Mouse (Mus musculus) liver, embryonic 13.5 days (tissue): ENCODE measurements around the gene Sytl1. TPM values are rescaled to one million over a fixed set of nuclear protein-coding genes. Genes with fewer than 3 reads are reported as not detected.
A peak's percentile ranks its signal among the peaks of the same experiment; 100 is the strongest.

ENCODE experiments used
- ATAC-seq: fragments of 200-750 bp; cut with Nextera tagmentation; 2 replicates; pipeline ENCODE4 v1.8.0; 2017; ENCODE audit warnings: low read depth, mild to moderate bottlenecking, moderate number of reproducible peaks, moderate library complexity
- DNase-seq: peaks from one replicate; pipeline ENCODE4 v3.0.0; 2022
- H3K27ac ChIP-seq: fragments of 300-500 bp; sonication (generic); 2 replicates; pipeline ENCODE4 v1.5.1; 2015; ENCODE audit warnings: moderate library complexity, mild to moderate bottlenecking, inconsistent platforms
- H3K27me3 ChIP-seq: fragments of 300-500 bp; sonication (generic); 2 replicates; pipeline ENCODE4 v1.6.1; 2015; ENCODE audit warnings: mild to moderate bottlenecking, inconsistent platforms
- H3K36me3 ChIP-seq: fragments of 300-500 bp; sonication (generic); 2 replicates; pipeline ENCODE4 v1.6.1; 2015; ENCODE audit warnings: mild to moderate bottlenecking, inconsistent platforms
- H3K4me1 ChIP-seq: fragments of 300-500 bp; sonication (generic); replicated peaks from 2 replicates; pipeline ENCODE4 v1.6.1; 2015; ENCODE audit warnings: inconsistent platforms
- H3K4me2 ChIP-seq: fragments of 300-500 bp; sonication (generic); 2 replicates; pipeline ENCODE4 v1.6.1; 2015; ENCODE audit warnings: inconsistent platforms, mild to moderate bottlenecking, moderate library complexity
- H3K4me3 ChIP-seq: fragments of 300-500 bp; sonication (generic); replicated peaks from 2 replicates; pipeline ENCODE4 v1.5.1; 2015; ENCODE audit warnings: mild to moderate bottlenecking, inconsistent platforms
- H3K9ac ChIP-seq: fragments of 300-500 bp; sonication (generic); 2 replicates; pipeline ENCODE4 v1.6.1; 2015; ENCODE audit warnings: mild to moderate bottlenecking, inconsistent platforms
- H3K9me3 ChIP-seq: fragments of 300-500 bp; sonication (generic); replicated peaks from 2 replicates; pipeline ENCODE4 v1.6.1; 2016; ENCODE audit warnings: inconsistent platforms
- WGBS: fragments of 180-500 bp; shearing (Covaris S2); methylation state at CpG from one replicate; pipeline ENCODE4 v1.1.7; 2015; ENCODE audit not compliant: insufficient replicate concordance; 5-methylcytosine and 5-hydroxymethylcytosine counted together
- polyA plus RNA-seq: library from polyadenylated mRNA; unstranded; fragments of >200 nt; fragmentation: Nextera tagmentation; extraction: Ambion mirVana; gene quantifications from 2 replicates; pipeline ENCODE4 v1.2.1, GENCODE M21; 2015

Gene Sytl1
- polyA plus RNA-seq, 1 experiment from 2014 or later = 0.55 TPM

DNA sequence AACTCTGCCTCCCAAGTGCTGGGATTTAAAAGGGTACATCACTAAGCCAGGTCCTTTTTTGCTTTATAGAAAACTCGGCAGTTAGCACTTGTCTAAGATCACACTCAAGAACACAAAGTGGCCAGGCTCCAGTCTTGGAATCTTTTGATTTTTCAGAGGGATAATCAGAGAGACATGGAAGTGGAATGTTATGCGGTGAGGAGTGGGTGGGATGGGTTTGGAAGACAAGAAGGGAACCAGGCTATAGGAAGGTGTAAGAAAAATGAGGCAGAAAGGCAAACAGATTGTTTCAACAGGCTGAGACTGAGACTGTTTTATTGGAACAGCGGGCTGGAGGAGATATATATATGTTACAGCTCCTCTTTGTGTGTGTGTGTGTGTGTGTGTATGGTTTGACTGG, 15.6 kb upstream of the Sytl1 start:
- peak overlapping the region; percentile 94 for H3K9ac ChIP-seq
- DNase-seq (no peak), ATAC-seq (no peak)
- 78% methylated on average over 3 of the region's 3 CpGs for WGBS
- H3K27ac ChIP-seq = peak overlapping the region; percentile 89
- H3K4me2 ChIP-seq = peak overlapping the region; percentile 92
- H3K36me3 ChIP-seq = peaks cover 11% of the 10 kb centered on the region
- H3K4me1 ChIP-seq = peaks cover 54% of the 10 kb centered on the region
- H3K9me3 ChIP-seq = no peaks in the 10 kb centered on the region
- H3K4me3 ChIP-seq = peak overlapping the region; percentile 96; the same call in 1 of the 2 replicates
- H3K27me3 ChIP-seq = no peaks in the 10 kb centered on the region

GRCm38 (mm10) chr4:133278067-133278466, 15.2 kb upstream of the Sytl1 start:
- Histone ChIP-seq H3K9ac (peak overlapping the region; percentile 94), H3K27ac (peak overlapping the region; percentile 89), H3K36me3 (peaks cover 15% of the 10 kb centered on the region), H3K4me2 (peak overlapping the region; percentile 92), H3K9me3 (no peaks in the 10 kb centered on the region), H3K27me3 (no peaks in the 10 kb centered on the region), H3K4me1 (peaks cover 50% of the 10 kb centered on the region), H3K4me3 (peak overlapping the region; percentile 96)
- 18% methylated on average over 6 of the region's 6 CpGs for WGBS
- DNase-seq (no peak), ATAC-seq (no peak)

GRCm38 (mm10) chr4:133277104-133278026, 14.5 kb upstream of the Sytl1 start, which contains the start of gene Tmem222:
Gene Tmem222 (minus strand): TSS chr4:133277792.
- WGBS = under 1% methylated on average over 73 of the region's 73 CpGs
- Histone ChIP-seq H3K4me2 (peak within 1 kb of the TSS; percentile 92), H3K27ac (peak within 1 kb of the TSS; percentile 89), H3K27me3 (no peaks in the 10 kb centered on the region), H3K4me1 (peaks cover 45% of the 10 kb centered on the region), H3K36me3 (peaks cover 16% of the 10 kb centered on the region), H3K9ac (peak within 1 kb of the TSS; percentile 94), H3K4me3 (peak within 1 kb of the TSS; percentile 96), H3K9me3 (no peaks in the 10 kb centered on the region)
- DNase-seq = peak; percentile 87
- peak; percentile 93 for ATAC-seq

GRCm38 (mm10) chr4:133270929-133271328, 8.0 kb upstream of the Sytl1 start:
- ATAC-seq (no peak), DNase-seq (no peak)
- H3K9me3 ChIP-seq = no peaks in the 10 kb centered on the region
- H3K36me3 ChIP-seq = peaks cover 67% of the 10 kb centered on the region
- H3K27ac ChIP-seq = no peak overlapping the region
- no peak overlapping the region for H3K9ac ChIP-seq
- H3K27me3 ChIP-seq = no peaks in the 10 kb centered on the region
- no peak overlapping the region for H3K4me2 ChIP-seq
- WGBS = 85% methylated on average over 9 of the region's 9 CpGs
- no peak overlapping the region for H3K4me3 ChIP-seq
- peaks cover 22% of the 10 kb centered on the region for H3K4me1 ChIP-seq

GRCm38 (mm10) chr4:133269596-133269995, 6.7 kb upstream of the Sytl1 start:
- Histone ChIP-seq H3K27ac (peak overlapping the region; percentile 36; the same call in 1 of the 2 replicates), H3K4me2 (no peak overlapping the region), H3K4me1 (peaks cover 10% of the 10 kb centered on the region), H3K36me3 (peaks cover 78% of the 10 kb centered on the region), H3K9me3 (no peaks in the 10 kb centered on the region), H3K27me3 (no peaks in the 10 kb centered on the region), H3K9ac (no peak overlapping the region), H3K4me3 (no peak overlapping the region)
- ATAC-seq = no peak
- WGBS = 88% methylated on average over 3 of the region's 3 CpGs
- no peak for DNase-seq

GRCm38 (mm10) chr4:133268931-133269330, 6.0 kb upstream of the Sytl1 start:
- no peaks in the 10 kb centered on the region for H3K27me3 ChIP-seq
- no peak overlapping the region for H3K27ac ChIP-seq
- ATAC-seq = no peak
- no peak overlapping the region for H3K4me2 ChIP-seq
- DNase-seq = no peak
- H3K4me1 ChIP-seq = peaks cover 9% of the 10 kb centered on the region
- H3K9me3 ChIP-seq = no peaks in the 10 kb centered on the region
- 83% methylated on average over 3 of the region's 3 CpGs for WGBS
- H3K4me3 ChIP-seq = no peak overlapping the region
- H3K9ac ChIP-seq = no peak overlapping the region
- H3K36me3 ChIP-seq = peaks cover 76% of the 10 kb centered on the region

DNA sequence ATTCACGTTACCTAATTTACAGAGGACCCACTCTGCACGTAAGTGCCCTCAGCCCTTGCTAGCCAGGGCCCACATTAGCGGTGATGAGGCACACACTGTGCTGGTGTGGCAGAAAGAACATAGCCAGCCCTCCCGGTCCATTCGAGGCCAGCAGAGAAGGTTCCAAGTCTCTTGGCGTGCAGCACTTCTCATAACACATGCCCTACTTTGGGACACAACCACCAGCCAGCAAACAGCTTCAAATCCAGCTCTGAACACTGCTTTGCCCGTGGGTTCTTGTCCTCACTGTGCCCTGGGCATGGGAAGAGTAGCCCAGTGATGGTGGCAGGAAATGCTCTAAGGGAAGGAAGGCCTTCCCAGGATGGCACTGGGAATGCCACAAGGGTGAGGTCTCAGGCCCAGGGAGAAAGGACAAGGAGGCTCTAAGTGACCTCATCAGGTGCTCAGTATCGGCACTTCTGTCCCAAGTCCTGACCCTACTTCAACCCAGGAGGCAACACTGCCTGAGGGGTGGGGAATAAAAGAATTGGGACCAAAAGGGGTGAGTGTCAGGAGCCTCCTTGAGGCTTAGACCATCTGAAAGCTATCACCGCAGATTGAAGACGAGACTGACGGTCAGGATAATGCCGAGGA, 3.5 kb upstream of the Sytl1 start:
- DNase-seq (no peak), ATAC-seq (no peak)
- Histone ChIP-seq H3K4me3 (no peak overlapping the region), H3K9ac (no peak overlapping the region), H3K36me3 (peaks cover 69% of the 10 kb centered on the region), H3K27me3 (no peaks in the 10 kb centered on the region), H3K27ac (no peak overlapping the region), H3K4me1 (peaks cover 15% of the 10 kb centered on the region), H3K9me3 (no peaks in the 10 kb centered on the region), H3K4me2 (no peak overlapping the region)
- WGBS = 87% methylated on average over 12 of the region's 12 CpGs

GRCm38 (mm10) chr4:133265759-133266158, 2.8 kb upstream of the Sytl1 start:
- DNase-seq (no peak), ATAC-seq (no peak)
- no peak overlapping the region for H3K4me3 ChIP-seq
- no peaks in the 10 kb centered on the region for H3K27me3 ChIP-seq
- 84% methylated on average over 4 of the region's 4 CpGs for WGBS
- H3K9me3 ChIP-seq = no peaks in the 10 kb centered on the region
- H3K9ac ChIP-seq = no peak overlapping the region
- peaks cover 66% of the 10 kb centered on the region for H3K36me3 ChIP-seq
- no peak overlapping the region for H3K27ac ChIP-seq
- no peak overlapping the region for H3K4me2 ChIP-seq
- peaks cover 15% of the 10 kb centered on the region for H3K4me1 ChIP-seq

GRCm38 (mm10) chr4:133265297-133265696, 2.4 kb upstream of the Sytl1 start:
- H3K36me3 ChIP-seq = peaks cover 61% of the 10 kb centered on the region

GRCm38 (mm10) chr4:133264559-133264958, 1.6 kb upstream of the Sytl1 start:
- no peak overlapping the region for H3K4me3 ChIP-seq
- peaks cover 15% of the 10 kb centered on the region for H3K4me1 ChIP-seq
- H3K9me3 ChIP-seq = no peaks in the 10 kb centered on the region
- no peak for ATAC-seq
- no peaks in the 10 kb centered on the region for H3K27me3 ChIP-seq
- DNase-seq = no peak
- no peak overlapping the region for H3K4me2 ChIP-seq
- H3K36me3 ChIP-seq = peaks cover 54% of the 10 kb centered on the region
- 72% methylated on average over 2 of the region's 2 CpGs for WGBS
- H3K27ac ChIP-seq = no peak overlapping the region
- H3K9ac ChIP-seq = no peak overlapping the region

More at GRCm38 (mm10) chr4:133265297-133265696, 2.4 kb upstream of the Sytl1 start:
- H3K27me3 ChIP-seq = no peaks in the 10 kb centered on the region
- H3K9ac ChIP-seq = no peak overlapping the region
- no peak overlapping the region for H3K4me3 ChIP-seq
- H3K9me3 ChIP-seq = no peaks in the 10 kb centered on the region
- peaks cover 15% of the 10 kb centered on the region for H3K4me1 ChIP-seq
- H3K27ac ChIP-seq = no peak overlapping the region
- no peak overlapping the region for H3K4me2 ChIP-seq
- WGBS = 85% methylated on average over 3 of the region's 3 CpGs
- ATAC-seq = no peak
- no peak for DNase-seq

- H3K27me3 ChIP-seq = 0 out of 2 replicates have a peak, but pooled peaks cover 3% of the 10 kb centered on the region
- no peak overlapping the region for H3K9ac ChIP-seq
- no peak overlapping the region for H3K4me3 ChIP-seq
- H3K36me3 ChIP-seq = peaks cover 46% of the 10 kb centered on the region
- H3K4me1 ChIP-seq = peaks cover 15% of the 10 kb centered on the region
- no peak overlapping the region for H3K4me2 ChIP-seq
- no peak for ATAC-seq
- H3K27ac ChIP-seq = no peak overlapping the region
- H3K9me3 ChIP-seq = no peaks in the 10 kb centered on the region
- WGBS = 70% methylated on average over 5 of the region's 5 CpGs
- no peak for DNase-seq
These were observed 843 bp upstream of the Sytl1 start for GRCm38 (mm10) chr4:133263756-133264155.
